Comparison of ENCODE assay signal across 9 mouse cellular contexts in genomic region chr16:42276216-42277141, GRCm38 (mm10).
DNase-seq lines count a peak whose midpoint lies in the region; ATAC-seq and TF ChIP-seq lines count a peak whose summit lies in the region.
"Had no signal": no experiment of that assay in that cellular context is flagged by ENCODE, and none has a peak within 500 bp of the region (broad histone marks: within the 10 kb centered on the region; RNA-seq: fewer than 3 reads in every experiment).

No protein-coding gene starts in this region.

- H3K9me3 ChIP-seq in embryonic facial prominence, embryonic 14.5 days (ENCODE audit: control insufficient read depth, low read length): no peaks in the 10 kb centered on the region
- H3K9me3 ChIP-seq in liver, postnatal 0 days (ENCODE audit: low read length): no peaks in the 10 kb centered on the region
- no peaks in the 10 kb centered on the region for H3K9me3 ChIP-seq in neural tube, embryonic 15.5 days (replicated peaks)

- peak; percentile 55; the same call in 1 of the 2 replicates for ATAC-seq in embryonic facial prominence, embryonic 14.5 days (ENCODE audit: low read depth)
- no peak for ATAC-seq in liver, postnatal 0 days
- peak; percentile 68 for ATAC-seq in neural tube, embryonic 15.5 days (ENCODE audit: low FRiP score)

- no peak overlapping the region for H3K4me3 ChIP-seq in embryonic facial prominence, embryonic 14.5 days (ENCODE audit: low read depth, low read length)
- no peak overlapping the region for H3K4me3 ChIP-seq in liver, postnatal 0 days (ENCODE audit: low read depth, low read length)
- H3K4me3 ChIP-seq in neural tube, embryonic 15.5 days (replicated peaks): no peak overlapping the region
- H3K4me3 ChIP-seq: erythroblast, embryonic 14.5 days had no signal

- no peak overlapping the region for H3K9ac ChIP-seq in embryonic facial prominence, embryonic 14.5 days (ENCODE audit: low read depth, low read length)
- no peak overlapping the region for H3K9ac ChIP-seq in liver, postnatal 0 days (replicated peaks)
- H3K9ac ChIP-seq in neural tube, embryonic 15.5 days (replicated peaks): no peak overlapping the region

- DNase-seq in CD4-positive, CD25-positive, alpha-beta regulatory T cell, adult 2 months (ENCODE audit: low read depth, low spot score): peak; percentile 62
- DNase-seq in adrenal gland, postnatal 36 days: peak; percentile 68 to 73
- DNase-seq in embryonic facial prominence, embryonic 14.5 days (ENCODE audit: low spot score): peak; percentile 84
- DNase-seq in heart, postnatal 10 days: peak; percentile 82 to 89
- peak; percentile 66 to 76 for DNase-seq in kidney, postnatal 25 days
- peak; percentile 63 for DNase-seq in liver, postnatal 0 days
- DNase-seq in testis, postnatal 14 days (ENCODE audit: low spot score): peak; percentile 45

- intact Hi-C loops in heart, postnatal 10 days (cut with DNase I): loop anchor here (2.0 to 10.0 kb wide), 3 partner anchors 398 to 636 kb away; no protein-coding TSS in a partner anchor

- no peaks in the 10 kb centered on the region for H3K36me3 ChIP-seq in embryonic facial prominence, embryonic 14.5 days (ENCODE audit: control insufficient read depth, insufficient read depth, low read length)
- no peaks in the 10 kb centered on the region for H3K36me3 ChIP-seq in liver, postnatal 0 days (replicated peaks; ENCODE audit: insufficient read depth, low read length)
- H3K36me3 ChIP-seq in neural tube, embryonic 15.5 days: peaks cover 4% of the 10 kb centered on the region; the same call in 1 of the 2 replicates

- peak; percentile 86 for TF ChIP-seq CTCF in liver, postnatal 0 days (IDR thresholded peaks at IDR 0.05; ENCODE audit: low read depth)

- H3K27me3 ChIP-seq in embryonic facial prominence, embryonic 14.5 days (replicated peaks; ENCODE audit: control insufficient read depth, insufficient read depth, low read length): no peaks in the 10 kb centered on the region
- no peaks in the 10 kb centered on the region for H3K27me3 ChIP-seq in liver, postnatal 0 days (ENCODE audit: insufficient read depth, low read length)
- no peaks in the 10 kb centered on the region for H3K27me3 ChIP-seq in neural tube, embryonic 15.5 days (replicated peaks)

- no peak overlapping the region for H3K27ac ChIP-seq in embryonic facial prominence, embryonic 14.5 days (replicated peaks; ENCODE audit: low read depth, low read length)
- no peak overlapping the region for H3K27ac ChIP-seq in liver, postnatal 0 days (ENCODE audit: low read depth)
- peak overlapping the region; percentile 73 for H3K27ac ChIP-seq in neural tube, embryonic 15.5 days (replicated peaks)

- no peak for TF ChIP-seq EP300 in liver, postnatal 0 days (IDR thresholded peaks at IDR 0.05; ENCODE audit: low read depth)

- H3K4me1 ChIP-seq in embryonic facial prominence, embryonic 14.5 days (ENCODE audit: control insufficient read depth, insufficient read depth, low read length): no peaks in the 10 kb centered on the region
- no peaks in the 10 kb centered on the region for H3K4me1 ChIP-seq in liver, postnatal 0 days (ENCODE audit: insufficient read depth)
- peaks cover 24% of the 10 kb centered on the region for H3K4me1 ChIP-seq in neural tube, embryonic 15.5 days

- 38% methylated on average over 15 of the region's 15 CpGs for WGBS in embryonic facial prominence, embryonic 14.5 days
- 38% methylated on average over 15 of the region's 15 CpGs for WGBS in liver, postnatal 0 days (ENCODE audit: insufficient replicate concordance)
- 25% methylated on average over 15 of the region's 15 CpGs for WGBS in neural tube, embryonic 15.5 days

- no peak overlapping the region for H3K4me2 ChIP-seq in embryonic facial prominence, embryonic 14.5 days (ENCODE audit: low read depth, low read length)
- H3K4me2 ChIP-seq in liver, postnatal 0 days (ENCODE audit: low read depth, low read length): no peak overlapping the region
- peak overlapping the region; percentile 51 for H3K4me2 ChIP-seq in neural tube, embryonic 15.5 days
